Mouse (Mus musculus): ENCODE measurements around the gene Hpse2. TPM values are rescaled to one million over a fixed set of nuclear protein-coding genes. Genes with fewer than 3 reads are reported as not detected.

Gene Hpse2
- 5.3 and 7.1 TPM in 2 replicates for polyA plus RNA-seq (2015; fragmentation: Nextera tagmentation; extraction: Ambion mirVana)

DNA sequence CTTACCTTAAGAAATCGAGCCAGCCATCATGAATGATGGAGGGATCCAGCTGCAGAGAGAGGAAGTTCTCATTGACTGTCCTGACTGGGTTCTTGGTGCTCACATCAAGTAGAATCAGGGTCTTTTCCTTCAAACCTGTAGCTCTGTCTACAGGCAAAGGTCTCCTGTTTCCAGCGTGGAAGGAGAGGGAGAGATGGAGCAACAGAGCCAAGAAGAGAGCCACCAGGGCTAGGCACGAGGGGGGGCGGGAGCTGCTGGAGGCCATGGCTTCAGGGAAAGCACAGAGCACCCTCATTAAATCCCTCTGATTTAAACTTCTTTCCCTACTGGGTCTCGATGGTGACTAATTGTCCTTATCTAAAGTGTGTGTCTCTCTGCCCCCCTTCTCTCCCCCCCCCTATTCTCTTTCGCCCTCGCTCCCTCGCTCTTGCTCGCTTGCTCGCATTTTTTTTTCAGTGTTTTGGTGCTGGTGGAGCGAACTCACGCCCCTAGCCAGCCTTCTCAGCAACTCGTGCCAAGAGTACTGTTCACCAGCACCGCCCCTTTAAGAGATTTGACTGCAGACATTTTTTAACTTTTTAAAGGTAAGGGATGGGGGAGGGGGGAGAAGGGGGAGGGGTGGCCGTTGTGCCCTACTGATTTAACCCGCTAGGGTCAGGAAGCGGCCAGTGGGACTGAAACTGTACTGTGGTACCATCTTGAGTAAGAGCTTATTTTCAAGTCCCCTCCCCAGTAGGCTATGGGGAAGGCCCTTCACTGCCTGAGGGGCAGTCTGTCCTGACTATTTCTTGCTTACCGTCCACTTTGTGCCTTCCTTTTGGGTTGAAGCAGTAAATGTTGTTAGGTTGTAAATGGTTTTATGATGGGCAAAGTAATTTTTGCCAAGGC, at the start of gene Hpse2:
Gene Hpse2, minus strand, starts transcription at position 339 of the 888 bp plus-strand sequence.
- Histone ChIP-seq H3K4me3 (peak within 1 kb of the TSS; percentile 43), H3K4me1 (peaks cover 27% of the 10 kb centered on the region), H3K4me2 (peak within 1 kb of the TSS; percentile 62), H3K27ac (0 out of 2 replicates have a peak within 1 kb of the TSS, but pooled peaks have one; percentile 43), H3K27me3 (peaks cover 56% of the 10 kb centered on the region), H3K36me3 (no peaks in the 10 kb centered on the region), H3K9me3 (no peaks in the 10 kb centered on the region), H3K9ac (0 out of 2 replicates have a peak within 1 kb of the TSS, but pooled peaks have one; percentile 4)
- 1% methylated on average over 18 of the region's 18 CpGs for WGBS
- no peak for ATAC-seq (ENCODE audit: insufficient number of reproducible peaks, low FRiP score, low TSS enrichment, low read depth)

DNA sequence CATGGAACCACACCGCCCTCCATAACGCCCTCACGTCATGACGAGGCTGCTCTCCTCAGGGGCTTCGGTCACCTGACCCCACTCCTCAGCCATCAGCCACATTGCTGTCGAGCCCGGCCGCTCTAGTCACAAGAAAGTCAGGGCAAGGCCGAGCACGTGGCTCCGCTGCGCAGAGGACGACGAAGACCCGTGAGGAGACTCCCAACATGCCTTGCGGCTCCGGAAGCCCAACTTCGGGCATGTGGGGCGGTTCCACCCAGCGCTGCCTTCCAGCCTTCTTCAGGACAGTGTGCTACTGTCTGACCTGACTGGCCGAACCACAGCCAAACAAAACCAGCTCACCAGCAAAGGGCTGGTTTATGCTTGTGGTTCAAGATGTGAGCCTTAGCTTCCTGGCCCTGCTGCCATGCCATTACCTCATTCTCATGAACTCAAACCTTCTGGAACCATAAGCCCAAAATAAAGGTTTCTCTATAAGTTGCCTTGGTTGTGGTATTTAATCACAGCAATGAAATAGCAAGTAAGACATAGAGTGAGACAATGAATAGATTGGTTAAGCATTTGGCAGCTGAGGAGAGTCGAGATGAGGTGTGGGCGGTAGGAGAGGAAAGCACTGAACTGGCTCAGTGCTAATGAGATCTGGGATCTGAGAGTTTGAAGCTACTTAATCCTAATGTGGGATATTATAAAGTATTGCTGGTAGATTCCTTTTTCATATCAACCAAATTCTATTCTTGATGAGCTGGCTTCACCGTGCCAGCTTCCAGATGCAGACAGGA, 39.5 kb upstream of the Hpse2 start:
- 84% methylated on average over 24 of the region's 24 CpGs for WGBS
- ATAC-seq (ENCODE audit: insufficient number of reproducible peaks, low FRiP score, low TSS enrichment, low read depth) = no peak
- no peaks in the 10 kb centered on the region for H3K4me1 ChIP-seq
- H3K9me3 ChIP-seq = no peaks in the 10 kb centered on the region
- no peak overlapping the region for H3K27ac ChIP-seq
- H3K4me2 ChIP-seq = no peak overlapping the region
- H3K9ac ChIP-seq = no peak overlapping the region
- H3K27me3 ChIP-seq = no peaks in the 10 kb centered on the region
- H3K4me3 ChIP-seq = no peak overlapping the region
- no peaks in the 10 kb centered on the region for H3K36me3 ChIP-seq

- Histone ChIP-seq H3K4me2 (no peak overlapping the region), H3K27me3 (no peaks in the 10 kb centered on the region), H3K4me1 (no peaks in the 10 kb centered on the region), H3K27ac (no peak overlapping the region), H3K4me3 (no peak overlapping the region), H3K36me3 (no peaks in the 10 kb centered on the region), H3K9ac (no peak overlapping the region), H3K9me3 (no peaks in the 10 kb centered on the region)
- WGBS = 69% methylated on average over 2 of the region's 2 CpGs
- ATAC-seq (ENCODE audit: insufficient number of reproducible peaks, low FRiP score, low TSS enrichment, low read depth) = no peak
Observed at GRCm38 (mm10) chr19:43424082-43424481, 35.9 kb upstream of the Hpse2 start.

- H3K27ac ChIP-seq = no peak overlapping the region
- no peaks in the 10 kb centered on the region for H3K36me3 ChIP-seq
- no peak overlapping the region for H3K4me3 ChIP-seq
- H3K4me2 ChIP-seq = no peak overlapping the region
- no peaks in the 10 kb centered on the region for H3K9me3 ChIP-seq
- H3K27me3 ChIP-seq = no peaks in the 10 kb centered on the region
- no peaks in the 10 kb centered on the region for H3K4me1 ChIP-seq
- 72% methylated on average over 3 of the region's 3 CpGs for WGBS
- ATAC-seq (ENCODE audit: insufficient number of reproducible peaks, low FRiP score, low TSS enrichment, low read depth) = no peak
- no peak overlapping the region for H3K9ac ChIP-seq
Observed at GRCm38 (mm10) chr19:43420506-43420905, 32.4 kb upstream of the Hpse2 start.

GRCm38 (mm10) chr19:43415565-43415964, 27.4 kb upstream of the Hpse2 start:
- no peak overlapping the region for H3K9ac ChIP-seq
- no peaks in the 10 kb centered on the region for H3K36me3 ChIP-seq
- no peak overlapping the region for H3K4me3 ChIP-seq
- H3K4me2 ChIP-seq = no peak overlapping the region
- H3K9me3 ChIP-seq = no peaks in the 10 kb centered on the region
- no peak overlapping the region for H3K27ac ChIP-seq
- no peaks in the 10 kb centered on the region for H3K4me1 ChIP-seq
- H3K27me3 ChIP-seq = no peaks in the 10 kb centered on the region
- WGBS = 64% methylated on average over 2 of the region's 2 CpGs
- no peak for ATAC-seq (ENCODE audit: insufficient number of reproducible peaks, low FRiP score, low TSS enrichment, low read depth)

DNA sequence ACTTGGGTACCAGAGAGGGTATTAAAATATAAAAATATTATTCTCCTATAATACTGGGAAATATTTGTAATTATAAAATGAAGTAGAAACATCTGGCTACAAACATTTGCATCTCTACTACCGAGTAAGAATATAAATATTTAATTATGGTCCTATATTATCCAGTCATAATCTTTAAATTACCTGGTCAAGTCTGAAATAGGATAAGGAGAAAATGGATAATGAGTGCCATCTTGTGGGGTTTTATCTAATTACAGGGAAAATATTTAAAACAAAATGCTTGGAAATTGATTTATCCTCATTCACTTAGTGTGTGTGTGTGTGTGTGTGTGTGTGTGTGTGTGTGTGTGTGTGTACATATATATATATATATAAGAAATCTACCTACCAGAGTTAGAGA, 19.0 kb upstream of the Hpse2 start:
- WGBS = 13% methylated on average over 1 of the region's 1 CpGs
- no peaks in the 10 kb centered on the region for H3K36me3 ChIP-seq

GRCm38 (mm10) chr19:43396327-43396726, 8.2 kb upstream of the Hpse2 start:
- no peak overlapping the region for H3K27ac ChIP-seq
- H3K4me3 ChIP-seq = no peak overlapping the region
- H3K27me3 ChIP-seq = no peaks in the 10 kb centered on the region
- no peak for ATAC-seq (ENCODE audit: insufficient number of reproducible peaks, low FRiP score, low TSS enrichment, low read depth)
- no peak overlapping the region for H3K9ac ChIP-seq
- 4% methylated on average over 4 of the region's 4 CpGs for WGBS
- no peaks in the 10 kb centered on the region for H3K36me3 ChIP-seq
- no peaks in the 10 kb centered on the region for H3K9me3 ChIP-seq
- no peaks in the 10 kb centered on the region for H3K4me1 ChIP-seq
- no peak overlapping the region for H3K4me2 ChIP-seq

More for the DNA sequence above, 19.0 kb upstream of the Hpse2 start:
- Histone ChIP-seq H3K27ac (no peak overlapping the region), H3K4me3 (no peak overlapping the region), H3K9me3 (no peaks in the 10 kb centered on the region), H3K4me2 (no peak overlapping the region), H3K4me1 (no peaks in the 10 kb centered on the region), H3K27me3 (no peaks in the 10 kb centered on the region), H3K9ac (no peak overlapping the region)
- ATAC-seq (ENCODE audit: insufficient number of reproducible peaks, low FRiP score, low TSS enrichment, low read depth) = no peak

- WGBS = 2% methylated on average over 14 of the region's 14 CpGs
- Histone ChIP-seq H3K4me2 (peak overlapping the region; percentile 62), H3K9me3 (no peaks in the 10 kb centered on the region), H3K36me3 (no peaks in the 10 kb centered on the region), H3K4me1 (peaks cover 27% of the 10 kb centered on the region), H3K27me3 (peaks cover 58% of the 10 kb centered on the region), H3K4me3 (peak overlapping the region; percentile 43), H3K9ac (0 out of 2 replicates have a peak overlapping the region, but pooled peaks have one; percentile 3), H3K27ac (0 out of 2 replicates have a peak overlapping the region, but pooled peaks have one; percentile 43)
- ATAC-seq (ENCODE audit: insufficient number of reproducible peaks, low FRiP score, low TSS enrichment, low read depth) = no peak
Observed at GRCm38 (mm10) chr19:43387071-43387770, 934 bp downstream of the Hpse2 start.

DNA sequence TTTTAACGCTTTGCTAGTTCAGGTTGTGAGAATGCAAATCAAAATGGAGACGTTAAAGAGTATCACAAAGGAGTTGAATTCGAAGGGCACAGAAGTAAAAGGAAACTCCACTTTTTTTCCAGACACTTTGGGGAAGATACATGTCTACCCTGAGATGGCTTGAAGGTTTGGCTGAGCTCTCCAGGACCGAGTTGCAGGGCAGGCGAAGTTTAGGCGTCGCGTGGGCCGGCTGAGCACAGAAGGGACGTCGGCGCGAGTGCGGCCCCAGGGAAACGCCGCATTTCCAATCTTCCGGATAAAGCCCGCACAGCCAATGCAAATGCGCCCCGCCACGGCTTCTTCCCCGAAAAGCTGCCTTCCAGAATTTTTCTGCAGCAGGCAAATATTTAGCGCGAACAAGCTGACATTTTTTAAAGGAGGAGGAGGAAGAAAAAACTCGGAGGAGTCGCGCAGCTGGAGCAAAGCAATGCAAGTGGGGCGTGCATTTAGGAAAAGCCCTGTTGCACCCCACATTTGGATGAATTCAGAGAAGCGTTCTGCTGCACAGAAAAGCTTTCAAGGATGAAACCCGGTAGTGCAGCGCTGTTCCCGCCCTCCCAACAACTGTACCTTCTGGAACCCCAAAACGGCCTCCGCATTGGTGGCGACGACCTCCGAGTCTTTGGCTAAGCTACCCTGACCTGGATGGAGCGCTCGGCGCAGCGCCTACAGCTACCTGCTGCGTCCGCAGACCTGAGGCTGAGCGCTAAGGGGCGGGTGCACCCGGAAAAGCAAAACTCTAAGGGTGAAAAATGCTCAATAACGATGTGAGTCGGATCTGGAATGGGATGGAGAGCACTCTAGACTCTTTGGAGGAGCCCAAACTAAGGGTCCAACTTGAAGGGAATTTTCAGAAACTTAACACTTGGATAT, 1.9 kb downstream of the Hpse2 start:
- Histone ChIP-seq H3K9ac (0 out of 2 replicates have a peak overlapping the region, but pooled peaks have one; percentile 3), H3K9me3 (no peaks in the 10 kb centered on the region), H3K4me2 (peak overlapping the region; percentile 62), H3K27me3 (peaks cover 58% of the 10 kb centered on the region), H3K4me3 (peak overlapping the region; percentile 43), H3K4me1 (peaks cover 27% of the 10 kb centered on the region), H3K36me3 (no peaks in the 10 kb centered on the region), H3K27ac (peak overlapping the region; percentile 43)
- ATAC-seq (ENCODE audit: insufficient number of reproducible peaks, low FRiP score, low TSS enrichment, low read depth) = no peak
- WGBS = under 1% methylated on average over 48 of the region's 48 CpGs

DNA sequence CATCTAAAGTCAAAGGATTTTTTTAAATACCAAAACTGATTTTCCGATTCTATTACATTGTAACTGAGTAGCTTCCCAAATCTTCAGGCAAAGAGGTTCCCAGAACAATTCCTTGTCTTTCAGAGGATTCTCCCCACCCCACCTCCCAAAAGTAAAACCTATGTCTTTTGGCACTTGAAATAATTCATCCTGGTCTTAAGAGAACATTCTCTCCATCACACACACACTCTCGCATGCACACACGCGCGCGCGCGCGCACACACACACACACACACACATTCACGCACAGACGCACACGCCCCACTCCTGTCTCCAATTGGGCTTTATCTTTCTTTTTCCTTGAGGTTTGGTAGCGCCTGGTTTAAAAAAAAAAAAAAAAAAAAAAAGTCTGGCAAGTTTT, 2.7 kb downstream of the Hpse2 start:
- H3K9me3 ChIP-seq = no peaks in the 10 kb centered on the region
- H3K27ac ChIP-seq = peak overlapping the region; percentile 1; the same call in 1 of the 2 replicates
- H3K36me3 ChIP-seq = no peaks in the 10 kb centered on the region
- ATAC-seq (ENCODE audit: insufficient number of reproducible peaks, low FRiP score, low TSS enrichment, low read depth) = no peak
- H3K4me2 ChIP-seq = peak overlapping the region; percentile 62
- H3K4me3 ChIP-seq = peak overlapping the region; percentile 43
- 1% methylated on average over 13 of the region's 13 CpGs for WGBS
- peaks cover 27% of the 10 kb centered on the region for H3K4me1 ChIP-seq
- H3K9ac ChIP-seq = no peak overlapping the region
- peaks cover 58% of the 10 kb centered on the region for H3K27me3 ChIP-seq
